ENCODE assay signal across 10 mouse cellular contexts in the genomic region with DNA sequence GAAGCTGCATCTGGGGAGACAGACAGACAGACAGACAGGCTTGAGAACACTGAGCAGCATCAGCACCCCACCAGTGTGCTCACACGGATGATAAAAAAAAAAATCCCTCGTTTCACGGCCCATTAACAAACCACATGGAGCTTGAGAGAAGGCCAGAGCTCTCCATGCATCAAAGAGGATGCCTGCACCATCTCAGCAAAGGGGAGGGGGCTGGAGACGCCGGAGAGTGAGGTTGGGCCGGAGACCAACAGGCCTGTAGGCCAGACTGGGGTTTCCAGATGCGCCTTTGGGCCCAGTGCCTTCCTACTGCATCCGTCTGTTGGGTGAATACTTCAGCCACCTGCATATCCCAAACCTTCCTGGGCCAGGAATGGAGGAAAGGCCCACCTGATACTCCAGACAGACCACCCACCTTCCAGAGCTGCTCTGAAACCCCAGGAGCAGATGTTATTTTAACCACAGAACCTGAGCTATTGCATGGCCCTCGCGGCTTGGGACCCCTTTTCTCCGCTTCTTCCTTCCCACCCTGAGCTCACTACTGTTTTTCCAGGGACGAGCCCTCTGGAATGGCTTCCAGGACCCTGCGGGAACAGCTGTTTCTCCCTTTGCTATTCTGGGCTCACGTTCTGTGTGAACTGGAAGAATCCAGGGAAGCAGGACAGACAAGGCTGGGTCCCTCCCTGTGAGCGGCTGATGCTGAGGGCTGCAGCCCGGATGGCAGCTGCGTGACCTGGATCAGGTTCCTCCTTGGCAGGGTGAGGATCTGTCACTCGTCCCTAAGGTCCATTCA.
DNase-seq lines count a peak whose midpoint lies in the region; ATAC-seq and TF ChIP-seq lines count a peak whose summit lies in the region.
"Had no signal": no experiment of that assay in that cellular context is flagged by ENCODE, and none has a peak within 500 bp of the region (broad histone marks: within the 10 kb centered on the region; RNA-seq: fewer than 3 reads in every experiment).

No protein-coding gene starts in this region.

- peak; percentile 27 for DNase-seq in Patski (ENCODE audit: low read depth, low spot score)
- DNase-seq in layer of hippocampus, adult 8-10 months (ENCODE audit: low spot score in 2 of 2) = no peak
- DNase-seq in c-Kit-positive CD71-positive TER-119-positive erythroid progenitor cells, embryonic 14.5 days (ENCODE audit: low spot score) = no peak
- DNase-seq: spleen, adult 18-20 months had no signal

- in situ Hi-C loops in Patski (cut with MboI; ENCODE audit: low pct_unique_long_range_greater_than_20kb) = no loop called here

- H3K27me3 ChIP-seq in forebrain, embryonic 12.5 days = no peaks in the 10 kb centered on the region
- H3K27me3 ChIP-seq in forebrain, embryonic 16.5 days (replicated peaks; ENCODE audit: control insufficient read depth, insufficient read depth, low read length) = no peaks in the 10 kb centered on the region
- no peaks in the 10 kb centered on the region for H3K27me3 ChIP-seq in Patski
- H3K27me3 ChIP-seq in heart, embryonic 12.5 days (replicated peaks) = no peaks in the 10 kb centered on the region
- H3K27me3 ChIP-seq in limb, embryonic 13.5 days = no peaks in the 10 kb centered on the region
- no peaks in the 10 kb centered on the region for H3K27me3 ChIP-seq in midbrain, embryonic 13.5 days
- H3K27me3 ChIP-seq: midbrain, embryonic 15.5 days had no signal

- H3K36me3 ChIP-seq in forebrain, embryonic 12.5 days (replicated peaks) = peaks cover 4% of the 10 kb centered on the region; the same call in 1 of the 2 replicates
- no peaks in the 10 kb centered on the region for H3K36me3 ChIP-seq in forebrain, embryonic 16.5 days (ENCODE audit: control insufficient read depth, insufficient read depth)
- peaks cover 12% of the 10 kb centered on the region for H3K36me3 ChIP-seq in heart, embryonic 12.5 days
- peaks cover 8% of the 10 kb centered on the region for H3K36me3 ChIP-seq in limb, embryonic 13.5 days
- no peaks in the 10 kb centered on the region for H3K36me3 ChIP-seq in midbrain, embryonic 13.5 days
- H3K36me3 ChIP-seq: midbrain, embryonic 15.5 days had no signal

- ATAC-seq in forebrain, embryonic 12.5 days (ENCODE audit: low FRiP score) = no peak
- ATAC-seq in forebrain, embryonic 16.5 days = no peak
- ATAC-seq in Patski = no peak
- ATAC-seq in heart, embryonic 12.5 days (ENCODE audit: insufficient number of reproducible peaks, low FRiP score) = no peak
- peak; percentile 60 for ATAC-seq in limb, embryonic 13.5 days (ENCODE audit: low FRiP score, low read depth)
- ATAC-seq in midbrain, embryonic 13.5 days = no peak
- ATAC-seq: midbrain, embryonic 15.5 days had no signal

- H3K4me2 ChIP-seq in forebrain, embryonic 12.5 days = no peak overlapping the region
- H3K4me2 ChIP-seq in forebrain, embryonic 16.5 days (ENCODE audit: low read length) = no peak overlapping the region
- no peak overlapping the region for H3K4me2 ChIP-seq in heart, embryonic 12.5 days
- no peak overlapping the region for H3K4me2 ChIP-seq in limb, embryonic 13.5 days (replicated peaks)
- H3K4me2 ChIP-seq in midbrain, embryonic 13.5 days (replicated peaks) = no peak overlapping the region
- H3K4me2 ChIP-seq: midbrain, embryonic 15.5 days had no signal

- 67% methylated on average over 18 of the region's 18 CpGs for WGBS in forebrain, embryonic 12.5 days
- WGBS in forebrain, embryonic 16.5 days = 66% methylated on average over 18 of the region's 18 CpGs
- 53% methylated on average over 18 of the region's 18 CpGs for WGBS in heart, embryonic 12.5 days
- 30% methylated on average over 18 of the region's 18 CpGs for WGBS in limb, embryonic 13.5 days
- WGBS in midbrain, embryonic 13.5 days = 65% methylated on average over 18 of the region's 18 CpGs

- H3K9ac ChIP-seq in forebrain, embryonic 12.5 days = peak overlapping the region; percentile 33; the same call in 1 of the 2 replicates
- H3K9ac ChIP-seq in forebrain, embryonic 16.5 days (replicated peaks; ENCODE audit: low read depth, low read length) = no peak overlapping the region; the same call in 1 of the 2 replicates
- H3K9ac ChIP-seq in heart, embryonic 12.5 days = no peak overlapping the region
- H3K9ac ChIP-seq in limb, embryonic 13.5 days = no peak overlapping the region
- H3K9ac ChIP-seq in midbrain, embryonic 13.5 days (replicated peaks) = no peak overlapping the region
- H3K9ac ChIP-seq: midbrain, embryonic 15.5 days had no signal

- CTCF ChIA-PET in Patski (lab: Charles Lee) = interaction anchor here (1.1 to 1.4 kb wide), 3 partner anchors 10 to 41 kb away, joined by 3 to 4 read pairs (median 3); no protein-coding TSS in a partner anchor

- no peaks in the 10 kb centered on the region for H3K9me3 ChIP-seq in forebrain, embryonic 12.5 days
- H3K9me3 ChIP-seq in forebrain, embryonic 16.5 days (ENCODE audit: control insufficient read depth, low read length) = no peaks in the 10 kb centered on the region
- H3K9me3 ChIP-seq in heart, embryonic 12.5 days (replicated peaks) = no peaks in the 10 kb centered on the region
- no peaks in the 10 kb centered on the region for H3K9me3 ChIP-seq in limb, embryonic 13.5 days
- H3K9me3 ChIP-seq in midbrain, embryonic 13.5 days = no peaks in the 10 kb centered on the region
- H3K9me3 ChIP-seq: midbrain, embryonic 15.5 days had no signal

- no peak for TF ChIP-seq CTCF in Patski (IDR thresholded peaks at IDR 0.05)

- H3K4me3 ChIP-seq in forebrain, embryonic 12.5 days (replicated peaks) = no peak overlapping the region
- no peak overlapping the region for H3K4me3 ChIP-seq in forebrain, embryonic 16.5 days (replicated peaks; ENCODE audit: low read length)
- no peak overlapping the region for H3K4me3 ChIP-seq in heart, embryonic 12.5 days
- H3K4me3 ChIP-seq in limb, embryonic 13.5 days = no peak overlapping the region
- no peak overlapping the region for H3K4me3 ChIP-seq in midbrain, embryonic 13.5 days (replicated peaks)
- H3K4me3 ChIP-seq: midbrain, embryonic 15.5 days had no signal

- no peak overlapping the region for H3K27ac ChIP-seq in forebrain, embryonic 12.5 days
- H3K27ac ChIP-seq in forebrain, embryonic 16.5 days (ENCODE audit: low read length) = no peak overlapping the region
- 0 out of 2 replicates have a peak overlapping the region, but pooled peaks have one; percentile 13 for H3K27ac ChIP-seq in heart, embryonic 12.5 days (ENCODE audit: poor library complexity, severe bottlenecking)
- H3K27ac ChIP-seq in limb, embryonic 13.5 days = peak overlapping the region; percentile 29; the same call in 1 of the 2 replicates
- H3K27ac ChIP-seq in midbrain, embryonic 13.5 days = no peak overlapping the region
- H3K27ac ChIP-seq: midbrain, embryonic 15.5 days had no signal

- peaks cover 7% of the 10 kb centered on the region for H3K4me1 ChIP-seq in forebrain, embryonic 12.5 days
- H3K4me1 ChIP-seq in forebrain, embryonic 16.5 days (replicated peaks; ENCODE audit: control insufficient read depth, insufficient read depth, low read length) = no peaks in the 10 kb centered on the region
- H3K4me1 ChIP-seq in heart, embryonic 12.5 days (replicated peaks) = peaks cover 42% of the 10 kb centered on the region
- H3K4me1 ChIP-seq in limb, embryonic 13.5 days = peaks cover 53% of the 10 kb centered on the region
- H3K4me1 ChIP-seq in midbrain, embryonic 13.5 days (replicated peaks) = peaks cover 9% of the 10 kb centered on the region; the same call in 1 of the 2 replicates

- POLR2A ChIA-PET in Patski (lab: Charles Lee) = interaction anchor here (0.6 kb wide), 1 partner anchor 50 kb away, joined by 3 read pairs; no protein-coding TSS in a partner anchor

Comparison
In these comparisons a context has a peak if more than half of its experiments do, and no peak if none do; other contexts are left out.
1. H3K27ac ChIP-seq: peak in heart, embryonic 12.5 days (single experiment) and limb, embryonic 13.5 days (single experiment); none in forebrain, embryonic 12.5 days (single experiment), forebrain, embryonic 16.5 days (single experiment) and midbrain, embryonic 13.5 days (single experiment).